Mouse (Mus musculus): ENCODE data around the gene Arpp21. TPM values are rescaled to one million over a fixed set of nuclear protein-coding genes. Genes with fewer than 3 reads are reported as not detected.
A peak's percentile ranks its signal among the peaks of the same experiment; 100 is the strongest.

Arpp21 gene
- total and polyA plus RNA-seq, 2 experiments from 2014 or later, result 58.5 to 91.3 TPM

DNA sequence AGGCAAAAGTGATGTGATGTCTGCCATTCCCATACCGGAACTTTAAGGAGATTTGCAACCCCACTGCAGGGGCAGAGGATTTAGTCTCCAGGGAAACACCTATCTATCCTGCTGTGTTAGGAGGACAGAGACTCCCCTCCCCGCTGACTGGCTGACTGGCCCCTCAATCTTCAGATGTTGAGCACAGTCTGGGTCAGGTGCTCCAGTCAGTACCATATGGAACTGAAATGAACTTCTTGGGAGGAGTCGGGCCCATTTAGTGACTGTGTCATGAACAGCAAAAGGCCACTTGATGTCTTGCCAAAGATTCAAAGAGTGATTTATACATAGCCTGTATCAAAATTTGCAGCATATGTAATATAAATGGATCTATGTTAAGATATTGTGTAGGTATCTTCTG lies 116.2 kb downstream of the Arpp21 start:
- H3K36me3 ChIP-seq (ENCODE audit: insufficient read depth, low read length), result peaks cover 8% of the 10 kb centered on the region; the same call in 1 of the 2 replicates
- no peak for ATAC-seq (ENCODE audit: low FRiP score)
- no peak for TF ChIP-seq CTCF (IDR thresholded peaks at IDR 0.05)
- no peaks in the 10 kb centered on the region for H3K27me3 ChIP-seq (ENCODE audit: insufficient read depth, low read length)
- peak overlapping the region; percentile 68; the same call in 1 of the 2 replicates for H3K27ac ChIP-seq (ENCODE audit: low read depth, low read length)
- no peaks in the 10 kb centered on the region for H3K9me3 ChIP-seq (ENCODE audit: low read length)
- no peak overlapping the region for H3K4me2 ChIP-seq (ENCODE audit: low read depth, low read length, poor library complexity, severe bottlenecking)
- DNase-seq (ENCODE audit: low spot score), result no peak
- H3K4me3 ChIP-seq (ENCODE audit: low read depth, low read length), result no peak overlapping the region
- peaks cover 6% of the 10 kb centered on the region; the same call in 1 of the 2 replicates for H3K4me1 ChIP-seq (ENCODE audit: insufficient read depth, low read length)
- no peak overlapping the region for H3K9ac ChIP-seq (replicated peaks; ENCODE audit: low read length, poor library complexity, severe bottlenecking)
- 32% methylated on average over 3 of the region's 3 CpGs for WGBS

DNA sequence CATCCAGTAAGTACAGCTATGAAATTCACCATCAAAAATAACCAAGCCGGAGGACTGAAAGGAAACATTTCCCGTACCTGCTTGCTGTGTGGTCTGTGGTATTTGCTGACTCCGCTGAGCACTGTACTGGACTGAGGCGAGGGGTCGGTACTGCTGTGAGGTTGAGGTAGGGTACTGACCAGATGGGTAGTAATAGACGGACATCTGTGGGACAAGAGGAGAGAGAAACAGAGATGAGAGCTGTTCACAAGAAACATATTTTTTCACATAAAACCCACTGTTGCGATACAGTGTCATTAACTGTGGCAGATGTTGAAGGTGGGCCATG lies 116.7 kb downstream of the Arpp21 start:
- peaks cover 5% of the 10 kb centered on the region; the same call in 1 of the 2 replicates for H3K36me3 ChIP-seq (ENCODE audit: insufficient read depth, low read length)
- no peak overlapping the region for H3K4me3 ChIP-seq (ENCODE audit: low read depth, low read length)
- no peak overlapping the region for H3K9ac ChIP-seq (replicated peaks; ENCODE audit: low read length, poor library complexity, severe bottlenecking)
- DNase-seq (ENCODE audit: low spot score) (no peak), ATAC-seq (ENCODE audit: low FRiP score) (0 out of 2 replicates have a peak, but pooled peaks have one; percentile 15)
- H3K4me1 ChIP-seq (ENCODE audit: insufficient read depth, low read length), result peaks cover 6% of the 10 kb centered on the region; the same call in 1 of the 2 replicates
- 15% methylated on average over 7 of the region's 7 CpGs for WGBS
- H3K4me2 ChIP-seq (ENCODE audit: low read depth, low read length, poor library complexity, severe bottlenecking), result 0 out of 2 replicates have a peak overlapping the region, but pooled peaks have one; percentile 2
- H3K27ac ChIP-seq (ENCODE audit: low read depth, low read length), result peak overlapping the region; percentile 68
- H3K9me3 ChIP-seq (ENCODE audit: low read length), result no peaks in the 10 kb centered on the region
- no peaks in the 10 kb centered on the region for H3K27me3 ChIP-seq (ENCODE audit: insufficient read depth, low read length)
- no peak for TF ChIP-seq CTCF (IDR thresholded peaks at IDR 0.05)

DNA sequence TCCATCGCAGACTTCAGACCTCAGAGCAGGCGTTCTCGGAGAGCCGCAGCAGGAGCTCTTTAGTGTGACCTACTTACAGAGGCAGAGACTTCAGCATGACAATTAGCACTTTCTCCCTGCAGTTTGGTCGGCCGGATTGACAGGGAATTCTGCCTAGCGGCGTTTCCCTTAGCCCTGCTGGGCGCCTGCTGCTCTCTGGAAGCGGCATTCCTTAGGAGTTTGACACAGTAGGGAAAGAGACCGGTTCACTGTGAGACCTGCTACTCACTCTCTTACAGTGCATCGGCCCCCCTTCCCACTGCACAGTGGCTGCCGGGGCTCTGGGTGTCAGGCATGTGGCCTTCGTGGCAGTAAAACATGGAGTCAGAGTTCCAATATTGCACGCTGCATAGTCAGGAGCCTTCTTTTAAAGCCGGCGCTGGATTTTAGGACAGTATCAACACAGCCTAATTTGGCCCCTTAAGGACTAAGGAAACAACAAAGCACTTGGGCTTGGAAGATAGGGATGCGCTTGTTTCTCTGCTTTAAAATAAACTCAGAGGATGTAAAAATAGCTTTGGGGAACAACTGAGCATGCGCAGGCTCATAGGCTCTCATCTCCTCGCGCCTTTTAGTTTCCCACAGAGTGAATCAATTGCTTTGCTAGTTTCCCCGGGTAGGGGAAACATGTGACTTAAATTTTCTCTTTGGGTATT lies 117.2 kb downstream of the Arpp21 start:
- H3K36me3 ChIP-seq (ENCODE audit: insufficient read depth, low read length), result peaks cover 5% of the 10 kb centered on the region; the same call in 1 of the 2 replicates
- ATAC-seq (ENCODE audit: low FRiP score) (peak; percentile 84), DNase-seq (ENCODE audit: low spot score) (peak; percentile 78)
- H3K4me3 ChIP-seq (ENCODE audit: low read depth, low read length), result no peak overlapping the region
- H3K9me3 ChIP-seq (ENCODE audit: low read length), result no peaks in the 10 kb centered on the region
- H3K9ac ChIP-seq (replicated peaks; ENCODE audit: low read length, poor library complexity, severe bottlenecking), result no peak overlapping the region
- peaks cover 6% of the 10 kb centered on the region; the same call in 1 of the 2 replicates for H3K4me1 ChIP-seq (ENCODE audit: insufficient read depth, low read length)
- 0 out of 2 replicates have a peak, but pooled peaks have one; percentile 4 for TF ChIP-seq CTCF (IDR thresholded peaks at IDR 0.05)
- no peaks in the 10 kb centered on the region for H3K27me3 ChIP-seq (ENCODE audit: insufficient read depth, low read length)
- 4% methylated on average over 22 of the region's 22 CpGs for WGBS
- H3K4me2 ChIP-seq (ENCODE audit: low read depth, low read length, poor library complexity, severe bottlenecking), result peak overlapping the region; percentile 29
- peak overlapping the region; percentile 68 for H3K27ac ChIP-seq (ENCODE audit: low read depth, low read length)

DNA sequence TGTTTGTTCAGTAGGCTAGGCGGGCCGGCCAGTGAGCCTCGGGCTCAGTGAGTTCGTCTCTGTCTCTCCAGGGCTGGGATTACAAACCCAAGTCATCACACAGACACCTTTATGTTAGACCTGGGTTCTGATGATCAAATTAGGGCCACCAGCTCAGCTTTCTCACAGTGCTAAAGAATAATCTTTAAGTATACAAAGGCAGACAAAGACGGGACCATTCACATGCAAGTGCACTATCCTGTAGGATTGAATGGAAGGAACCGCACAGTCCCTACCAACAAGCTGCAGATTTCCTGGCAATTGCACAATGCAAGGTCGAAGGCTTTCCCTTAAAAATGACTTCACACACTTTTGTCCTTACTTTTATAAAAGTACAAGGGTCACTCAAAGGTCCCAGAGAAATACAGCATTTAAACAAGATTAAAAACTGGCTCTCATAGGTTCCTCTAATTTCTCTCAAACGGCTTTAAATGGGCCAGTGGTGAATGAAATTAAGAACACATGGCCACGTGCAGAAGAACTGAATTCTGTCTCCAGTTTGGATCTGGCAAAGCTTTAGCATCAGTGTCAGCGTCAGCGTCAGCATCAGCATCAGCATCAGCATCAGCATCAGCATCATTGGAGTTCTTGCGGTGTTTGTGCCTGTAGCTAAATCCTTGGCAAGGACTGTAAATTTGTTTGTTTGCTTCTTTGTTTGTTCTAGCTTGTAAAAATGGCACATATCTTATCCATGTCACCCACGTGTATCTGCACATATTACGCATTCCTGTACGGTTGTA lies 117.9 kb downstream of the Arpp21 start:
- 17% methylated on average over 15 of the region's 15 CpGs for WGBS
- no peak overlapping the region for H3K4me3 ChIP-seq (ENCODE audit: low read depth, low read length)

DNA sequence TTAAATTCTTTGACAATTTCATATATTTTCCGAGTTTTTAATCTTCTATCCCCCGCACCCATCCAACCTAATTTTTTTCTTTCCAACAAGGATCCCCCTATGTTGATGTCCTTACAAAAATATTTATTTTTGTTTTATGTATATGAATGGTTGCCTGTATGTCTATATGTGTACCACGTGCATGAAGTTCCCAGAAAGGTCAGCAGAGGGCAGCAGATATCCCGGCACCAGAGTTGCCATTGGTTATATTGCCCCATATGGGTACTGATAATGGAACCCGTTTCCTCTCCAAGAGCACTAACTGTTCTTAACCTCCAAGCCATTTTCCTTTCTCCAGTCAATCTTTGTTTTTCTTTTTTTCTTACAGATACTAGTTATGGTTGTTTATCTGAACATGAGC lies 124.1 kb downstream of the Arpp21 start:
- no peak for DNase-seq (ENCODE audit: low spot score)
- H3K36me3 ChIP-seq (ENCODE audit: insufficient read depth, low read length), result peaks cover 7% of the 10 kb centered on the region; the same call in 1 of the 2 replicates
- no peak overlapping the region for H3K4me3 ChIP-seq (ENCODE audit: low read depth, low read length)
- no peaks in the 10 kb centered on the region; the same call in 1 of the 2 replicates for H3K4me1 ChIP-seq (ENCODE audit: insufficient read depth, low read length)
- H3K9me3 ChIP-seq (ENCODE audit: low read length), result no peaks in the 10 kb centered on the region
- no peak overlapping the region for H3K27ac ChIP-seq (ENCODE audit: low read depth, low read length)
- no peak overlapping the region for H3K4me2 ChIP-seq (ENCODE audit: low read depth, low read length, poor library complexity, severe bottlenecking)
- H3K9ac ChIP-seq (replicated peaks; ENCODE audit: low read length, poor library complexity, severe bottlenecking), result no peak overlapping the region
- H3K27me3 ChIP-seq (ENCODE audit: insufficient read depth, low read length), result no peaks in the 10 kb centered on the region
- ATAC-seq (ENCODE audit: low FRiP score), result no peak
- TF ChIP-seq CTCF (IDR thresholded peaks at IDR 0.05), result peak; percentile 64
- 92% methylated on average over 5 of the region's 5 CpGs for WGBS

More for the DNA sequence above, 117.9 kb downstream of the Arpp21 start:
- TF ChIP-seq CTCF (IDR thresholded peaks at IDR 0.05), result no peak
- ATAC-seq (ENCODE audit: low FRiP score), result 0 out of 2 replicates have a peak, but pooled peaks have one; percentile 12
- no peaks in the 10 kb centered on the region for H3K9me3 ChIP-seq (ENCODE audit: low read length)
- peak overlapping the region; percentile 68 for H3K27ac ChIP-seq (ENCODE audit: low read depth, low read length)
- DNase-seq (ENCODE audit: low spot score), result no peak
- H3K4me1 ChIP-seq (ENCODE audit: insufficient read depth, low read length), result peaks cover 6% of the 10 kb centered on the region; the same call in 1 of the 2 replicates
- no peak overlapping the region for H3K9ac ChIP-seq (replicated peaks; ENCODE audit: low read length, poor library complexity, severe bottlenecking)
- peaks cover 8% of the 10 kb centered on the region for H3K36me3 ChIP-seq (ENCODE audit: insufficient read depth, low read length)
- H3K4me2 ChIP-seq (ENCODE audit: low read depth, low read length, poor library complexity, severe bottlenecking), result peak overlapping the region; percentile 29; the same call in 1 of the 2 replicates
- no peaks in the 10 kb centered on the region for H3K27me3 ChIP-seq (ENCODE audit: insufficient read depth, low read length)
